Mouse (Mus musculus) G1E (cell line): Measurements from ENCODE around the gene Pde8a. TPM values are rescaled to one million over a fixed set of nuclear protein-coding genes. Genes with fewer than 3 reads are reported as not detected.

Experiments used
- ATAC-seq: 2 replicates; pipeline ENCODE4 v1.8.0; 2016; ENCODE audit warnings: mild to moderate bottlenecking; ENCODE audit not compliant: insufficient number of reproducible peaks, poor library complexity, low FRiP score, severe bottlenecking; ENCODE audit errors: extremely low read depth
- DNase-seq: peaks from one replicate; pipeline ENCODE4 v3.0.0; 2012; ENCODE audit warnings: low spot score
- H3K27me3 ChIP-seq: 2 replicates; pipeline ENCODE4 v1.6.1; 2012; ENCODE audit warnings: mild to moderate bottlenecking, low read length, inconsistent platforms; ENCODE audit not compliant: insufficient read depth
- H3K36me3 ChIP-seq: replicated peaks from 2 replicates; pipeline ENCODE3; 2012; ENCODE audit warnings: mild to moderate bottlenecking, inconsistent platforms
- H3K4me1 ChIP-seq: 2 replicates; pipeline ENCODE4 v1.6.1; 2012; ENCODE audit warnings: low read depth, low read length, inconsistent platforms, mixed read lengths; ENCODE audit not compliant: insufficient read depth
- H3K4me3 ChIP-seq: 2 replicates; pipeline ENCODE4 v1.5.1; 2012; ENCODE audit warnings: low read depth, mild to moderate bottlenecking, inconsistent platforms, low read length, moderate library complexity, mixed read lengths
- H3K9me3 ChIP-seq: replicated peaks from 2 replicates; pipeline ENCODE4 v1.6.1; 2012; ENCODE audit warnings: inconsistent platforms
- CTCF ChIP-seq: IDR thresholded peaks from 2 replicates; pipeline ENCODE4 v1.5.1; 2012; ENCODE audit warnings: low read depth, low read length, inconsistent platforms, mixed read lengths
- GATA1 ChIP-seq: IDR thresholded peaks from 2 replicates; pipeline ENCODE4 v1.6.1; 2012; ENCODE audit warnings: borderline replicate concordance, low read length, inconsistent platforms, mixed read lengths
- GATA2 ChIP-seq: IDR thresholded peaks from 2 replicates; pipeline ENCODE4 v1.6.1; 2012; ENCODE audit warnings: low read depth, low read length, inconsistent platforms, borderline replicate concordance
- POLR2AphosphoS5 ChIP-seq: IDR thresholded peaks from 2 replicates; pipeline ENCODE4 v1.6.1; 2012; ENCODE audit warnings: low read depth, low read length, inconsistent platforms; ENCODE audit not compliant: insufficient replicate concordance
- TAL1 ChIP-seq: conservative IDR thresholded peaks from 2 replicates; pipeline ENCODE4 v1.6.1; 2012; ENCODE audit warnings: low read depth, low read length, inconsistent platforms, mixed read lengths
- polyA plus RNA-seq: library from polyadenylated mRNA; stranded (reverse); fragments of >175 nt; gene quantifications from 2 replicates; pipeline ENCODE4 v1.2.3, GENCODE M21; 2012
- total RNA-seq, 2 experiments: library from RNA; stranded (forward) in 1 of 2; stranded (reverse) in 1 of 2; fragments of 200-1000 nt in 1 of 2; fragments of >200 nt in 1 of 2; fragmentation: Nextera tagmentation in 1 of 2; gene quantifications; 2 replicates each; pipeline ENCODE4 v1.2.3; 2014 to 2017

Pde8a gene
- total and polyA plus RNA-seq, 3 experiments: 0.05 TPM; not detected in 2

GRCm38 (mm10) chr7:81348206-81348605 lies 134.8 kb downstream of the Pde8a start:
- H3K27me3 ChIP-seq: peaks cover 38% of the 10 kb centered on the region
- no peak overlapping the region for H3K4me3 ChIP-seq
- H3K9me3 ChIP-seq: no peaks in the 10 kb centered on the region
- peaks cover 15% of the 10 kb centered on the region for H3K36me3 ChIP-seq
- DNase-seq: no peak
- H3K4me1 ChIP-seq: peaks cover 21% of the 10 kb centered on the region
- no peak for ATAC-seq
- TF ChIP-seq GATA2 (no peak), CTCF (no peak), TAL1 (no peak), GATA1 (no peak)

DNA sequence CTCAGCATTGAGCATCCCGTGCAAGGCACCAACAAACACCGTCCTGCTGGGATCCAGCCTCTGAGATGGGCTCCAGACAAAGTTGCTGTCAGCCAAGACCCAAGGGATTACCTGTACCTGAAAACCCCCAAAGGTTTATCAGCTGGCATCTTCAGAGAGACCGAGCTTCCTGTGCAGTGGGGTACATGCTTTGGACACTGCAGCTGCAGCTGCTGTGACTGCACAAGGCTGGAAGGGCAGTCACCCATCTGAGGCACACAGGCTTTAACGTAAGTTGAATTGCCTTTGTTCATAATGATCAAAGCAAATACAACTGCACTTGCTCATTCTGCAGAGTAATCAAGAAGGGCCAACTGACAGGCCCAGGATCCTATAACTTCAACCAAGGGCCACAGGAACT lies 138.4 kb downstream of the Pde8a start:
- DNase-seq (no peak), ATAC-seq (no peak)
- peaks cover 49% of the 10 kb centered on the region for H3K27me3 ChIP-seq
- H3K9me3 ChIP-seq: no peaks in the 10 kb centered on the region
- peaks cover 5% of the 10 kb centered on the region for H3K4me1 ChIP-seq
- H3K36me3 ChIP-seq: no peaks in the 10 kb centered on the region
- no peak for TF ChIP-seq CTCF
- TF ChIP-seq POLR2AphosphoS5: no peak
- TF ChIP-seq GATA2: no peak
- no peak for TF ChIP-seq GATA1
- TF ChIP-seq TAL1: no peak
- H3K4me3 ChIP-seq: no peak overlapping the region

GRCm38 (mm10) chr7:81355746-81356145 lies 142.3 kb downstream of the Pde8a start:
- no peak for DNase-seq
- H3K4me1 ChIP-seq: no peaks in the 10 kb centered on the region
- peaks cover 55% of the 10 kb centered on the region for H3K27me3 ChIP-seq
- TF ChIP-seq TAL1 (no peak), POLR2AphosphoS5 (no peak), GATA2 (no peak), CTCF (no peak), GATA1 (no peak)
- H3K36me3 ChIP-seq: no peaks in the 10 kb centered on the region
- ATAC-seq: no peak
- H3K9me3 ChIP-seq: no peaks in the 10 kb centered on the region
- H3K4me3 ChIP-seq: no peak overlapping the region

DNA sequence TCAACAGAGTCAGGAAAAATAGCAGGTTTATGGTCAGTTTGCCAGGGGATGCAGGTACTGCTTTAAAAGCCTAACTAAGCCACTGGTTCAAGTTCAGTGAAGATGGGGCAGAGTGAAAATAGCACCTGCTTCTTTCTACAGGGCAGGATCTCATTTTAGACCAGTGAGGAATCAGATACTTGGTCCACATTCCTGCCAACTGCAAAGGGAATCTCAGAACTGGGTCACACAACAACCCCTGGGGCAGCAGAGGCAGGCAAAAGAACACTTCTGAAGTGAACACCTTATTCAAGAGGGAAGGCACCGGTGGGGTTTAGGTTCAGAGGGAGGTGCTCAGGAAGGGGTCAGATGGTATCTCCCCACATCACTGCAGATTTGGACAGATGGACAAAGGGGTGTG lies 143.0 kb downstream of the Pde8a start:
- no peaks in the 10 kb centered on the region for H3K36me3 ChIP-seq
- peaks cover 51% of the 10 kb centered on the region for H3K27me3 ChIP-seq
- DNase-seq (no peak), ATAC-seq (no peak)
- H3K4me1 ChIP-seq: no peaks in the 10 kb centered on the region
- no peak overlapping the region for H3K4me3 ChIP-seq
- H3K9me3 ChIP-seq: no peaks in the 10 kb centered on the region
- TF ChIP-seq GATA2 (no peak), CTCF (no peak)

GRCm38 (mm10) chr7:81356975-81357374 lies 143.6 kb downstream of the Pde8a start:
- DNase-seq: no peak
- no peaks in the 10 kb centered on the region for H3K36me3 ChIP-seq
- H3K27me3 ChIP-seq: peaks cover 48% of the 10 kb centered on the region
- H3K9me3 ChIP-seq: no peaks in the 10 kb centered on the region
- no peak overlapping the region for H3K4me3 ChIP-seq
- H3K4me1 ChIP-seq: no peaks in the 10 kb centered on the region
- TF ChIP-seq GATA2 (no peak), POLR2AphosphoS5 (no peak), TAL1 (no peak), GATA1 (no peak), CTCF (no peak)
- ATAC-seq: no peak

DNA sequence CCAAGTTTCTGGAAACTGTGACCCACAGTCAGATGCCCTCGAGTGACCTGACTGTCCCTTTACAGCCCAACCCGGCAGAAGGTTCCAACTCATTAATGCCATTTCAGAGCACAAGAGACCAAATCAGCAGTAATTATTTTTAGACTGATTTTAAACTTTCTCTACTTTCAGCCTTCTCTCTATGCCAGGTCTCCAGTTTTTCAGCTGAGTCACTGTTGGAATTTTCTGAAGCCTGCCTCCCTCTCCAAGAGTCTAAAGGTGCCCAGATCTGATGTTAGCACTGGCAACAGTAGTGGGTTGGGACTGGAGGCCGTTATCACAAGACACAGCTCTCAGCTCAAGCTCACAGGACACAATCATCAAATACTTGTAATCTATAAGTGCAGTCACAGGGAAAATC lies 154.6 kb downstream of the Pde8a start:
- H3K27me3 ChIP-seq: peaks cover 15% of the 10 kb centered on the region
- TF ChIP-seq GATA1 (no peak), GATA2 (no peak), CTCF (no peak)
- no peaks in the 10 kb centered on the region for H3K36me3 ChIP-seq
- H3K4me3 ChIP-seq: no peak overlapping the region
- no peaks in the 10 kb centered on the region for H3K4me1 ChIP-seq
- no peaks in the 10 kb centered on the region for H3K9me3 ChIP-seq
- ATAC-seq (no peak), DNase-seq (no peak)

- no peak for ATAC-seq
- DNase-seq: no peak
- H3K36me3 ChIP-seq: no peaks in the 10 kb centered on the region
- H3K4me1 ChIP-seq: no peaks in the 10 kb centered on the region
- peaks cover 15% of the 10 kb centered on the region for H3K27me3 ChIP-seq
- H3K4me3 ChIP-seq: no peak overlapping the region
- TF ChIP-seq GATA2 (no peak), POLR2AphosphoS5 (no peak), TAL1 (no peak), CTCF (no peak), GATA1 (no peak)
- H3K9me3 ChIP-seq: no peaks in the 10 kb centered on the region
Observed at GRCm38 (mm10) chr7:81369724-81370123, 156.3 kb downstream of the Pde8a start.
